Mouse (Mus musculus) neural tube, embryonic 12.5 days (tissue): ENCODE results near the gene Fubp1. TPM values are rescaled to one million over a fixed set of nuclear protein-coding genes. Genes with fewer than 3 reads are reported as not detected.
A peak's percentile ranks its signal among the peaks of the same experiment; 100 is the strongest.
"Not testable (repeated sequence)": the region's sequence is repeated elsewhere in the genome, so short reads cannot be mapped to it uniquely, and the experiment has no call there.

Experiments used
- ATAC-seq: fragments of 200-750 bp; cut with Nextera tagmentation; 2 replicates; pipeline ENCODE4 v1.8.0; 2017; ENCODE audit warnings: low read depth, mild to moderate bottlenecking, moderate TSS enrichment, moderate library complexity; ENCODE audit not compliant: low FRiP score
- H3K27ac ChIP-seq: fragments of 300-500 bp; sonication (generic); 2 replicates; pipeline ENCODE4 v1.5.1; 2016
- H3K27me3 ChIP-seq: fragments of 300-500 bp; sonication (generic); replicated peaks from 2 replicates; pipeline ENCODE4 v1.6.1; 2016; ENCODE audit warnings: mild to moderate bottlenecking
- H3K36me3 ChIP-seq: fragments of 300-500 bp; sonication (generic); 2 replicates; pipeline ENCODE4 v1.6.1; 2016; ENCODE audit warnings: mild to moderate bottlenecking
- H3K4me1 ChIP-seq: fragments of 300-500 bp; sonication (generic); 2 replicates; pipeline ENCODE4 v1.6.1; 2016
- H3K4me2 ChIP-seq: fragments of 300-500 bp; sonication (generic); replicated peaks from 2 replicates; pipeline ENCODE4 v1.6.1; 2016; ENCODE audit warnings: mild to moderate bottlenecking
- H3K4me3 ChIP-seq: fragments of 300-500 bp; sonication (generic); 2 replicates; pipeline ENCODE4 v1.5.1; 2016
- H3K9ac ChIP-seq: fragments of 300-500 bp; sonication (generic); 2 replicates; pipeline ENCODE4 v1.6.1; 2016; ENCODE audit warnings: mild to moderate bottlenecking
- H3K9me3 ChIP-seq: fragments of 300-500 bp; sonication (generic); 2 replicates; pipeline ENCODE4 v1.6.1; 2016; ENCODE audit warnings: mild to moderate bottlenecking
- WGBS: fragments of 180-500 bp; shearing (Covaris S2); methylation state at CpG from one replicate; pipeline ENCODE4 v1.1.7; 2016; 5-methylcytosine and 5-hydroxymethylcytosine counted together
- polyA plus RNA-seq: library from polyadenylated mRNA; unstranded; fragments of >200 nt; fragmentation: Nextera tagmentation; extraction: Ambion mirVana; gene quantifications from 2 replicates; pipeline ENCODE4 v1.2.1, GENCODE M21; 2016

Gene Fubp1
- polyA plus RNA-seq, 1 experiment from 2014 or later = 337 TPM

DNA sequence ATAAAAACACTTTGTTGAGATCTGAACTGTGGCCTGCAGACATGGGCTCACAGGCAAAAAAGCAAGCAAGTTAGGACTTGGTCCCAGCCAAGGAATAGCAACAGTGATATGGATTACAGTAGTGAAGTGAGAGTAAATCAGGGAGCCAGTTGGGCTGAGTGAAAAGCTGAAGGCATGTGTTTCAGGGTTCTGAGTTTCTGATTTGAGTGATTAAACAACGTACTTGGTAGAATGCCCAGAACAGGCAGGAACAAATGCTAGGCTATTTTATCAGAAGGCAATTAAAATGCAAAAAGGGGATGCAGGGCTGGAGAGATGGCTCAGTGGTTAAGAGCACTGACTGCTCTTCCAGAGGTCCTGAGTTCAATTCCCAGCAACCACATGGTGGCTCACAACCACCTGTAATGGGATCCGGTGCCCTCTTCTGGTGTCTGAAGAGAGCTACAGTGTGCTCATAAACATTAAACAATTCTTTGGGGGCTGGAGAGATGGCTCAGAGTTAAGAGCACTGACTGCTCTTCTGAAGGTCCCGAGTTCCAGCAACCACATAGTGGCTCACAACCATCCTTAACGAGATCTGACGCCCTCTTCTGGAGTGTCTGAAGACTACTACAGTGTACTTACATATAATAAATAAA, 35.2 kb downstream of the Fubp1 start:
- Histone ChIP-seq H3K4me2 (no peak overlapping the region), H3K36me3 (no peaks in the 10 kb centered on the region), H3K4me1 (no peaks in the 10 kb centered on the region), H3K27ac (no peak overlapping the region), H3K9me3 (no peaks in the 10 kb centered on the region), H3K4me3 (no peak overlapping the region), H3K27me3 (no peaks in the 10 kb centered on the region), H3K9ac (no peak overlapping the region)
- ATAC-seq = no peak
- WGBS = 75% methylated on average over 5 of the region's 5 CpGs

DNA sequence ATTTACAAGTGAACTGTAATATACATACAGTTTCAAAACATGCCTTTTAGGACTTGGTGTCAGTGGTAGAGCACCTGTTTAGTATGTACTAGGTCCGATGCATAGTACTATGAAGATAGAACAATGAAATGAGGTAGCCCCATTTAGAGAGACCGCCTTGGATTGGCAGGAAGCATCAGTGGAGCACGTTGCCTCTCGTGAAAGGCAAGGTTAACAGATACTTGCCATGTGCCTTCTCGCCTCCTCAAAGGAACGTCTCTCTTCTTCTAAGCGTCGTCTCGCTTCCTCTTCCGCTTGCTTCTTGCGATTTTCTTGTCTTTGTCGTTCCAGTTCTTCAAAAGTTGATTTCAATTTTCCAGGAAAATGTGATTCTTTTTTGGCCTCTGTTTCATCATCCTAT, 37.5 kb downstream of the Fubp1 start:
- Histone ChIP-seq H3K36me3 (no peaks in the 10 kb centered on the region), H3K4me3 (no peak overlapping the region), H3K9me3 (no peaks in the 10 kb centered on the region), H3K27me3 (no peaks in the 10 kb centered on the region), H3K4me2 (no peak overlapping the region), H3K9ac (no peak overlapping the region), H3K27ac (no peak overlapping the region), H3K4me1 (no peaks in the 10 kb centered on the region)
- no peak for ATAC-seq
- WGBS = 93% methylated on average over 12 of the region's 12 CpGs

GRCm38 (mm10) chr3:152250487-152250886, 40.3 kb downstream of the Fubp1 start:
- no peaks in the 10 kb centered on the region for H3K9me3 ChIP-seq
- 94% methylated on average over 1 of the region's 1 CpGs for WGBS
- H3K27me3 ChIP-seq = no peaks in the 10 kb centered on the region
- no peak for ATAC-seq
- no peak overlapping the region for H3K27ac ChIP-seq
- H3K9ac ChIP-seq = no peak overlapping the region
- no peak overlapping the region for H3K4me3 ChIP-seq
- H3K4me1 ChIP-seq = no peaks in the 10 kb centered on the region
- H3K4me2 ChIP-seq = no peak overlapping the region
- H3K36me3 ChIP-seq = no peaks in the 10 kb centered on the region

DNA sequence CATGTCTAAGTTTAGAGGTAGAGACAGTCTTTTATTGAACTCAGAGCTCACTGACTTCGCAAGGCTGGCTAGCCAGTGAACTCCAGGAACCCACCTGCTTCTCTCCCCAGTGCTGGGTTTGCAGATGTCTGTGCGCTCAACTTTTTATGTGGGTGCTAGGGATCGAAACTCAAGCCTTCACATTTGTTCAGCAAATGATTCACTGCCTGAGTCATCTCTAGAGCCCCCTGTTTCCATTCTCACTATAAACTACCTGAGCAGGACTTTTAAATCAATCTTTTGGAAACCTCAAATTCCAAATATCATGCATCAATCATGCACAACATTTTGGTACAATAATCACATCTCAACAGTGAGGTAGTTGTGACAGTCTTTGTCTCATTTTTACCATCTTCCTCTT, 47.3 kb downstream of the Fubp1 start:
- Histone ChIP-seq H3K4me1 (peaks cover 7% of the 10 kb centered on the region), H3K27ac (no peak overlapping the region), H3K36me3 (no peaks in the 10 kb centered on the region), H3K9ac (no peak overlapping the region), H3K4me3 (no peak overlapping the region), H3K9me3 (no peaks in the 10 kb centered on the region), H3K27me3 (no peaks in the 10 kb centered on the region), H3K4me2 (no peak overlapping the region)
- 87% methylated on average over 3 of the region's 3 CpGs for WGBS
- ATAC-seq = no peak

- WGBS = 49% methylated on average over 8 of the region's 9 CpGs
- H3K9ac ChIP-seq, H3K9me3 ChIP-seq, H3K4me1 ChIP-seq, H3K27me3 ChIP-seq, H3K4me3 ChIP-seq, H3K27ac ChIP-seq, H3K4me2 ChIP-seq, H3K36me3 ChIP-seq: not testable (repeated sequence)
- ATAC-seq = peak; percentile 60
These were observed 49.2 kb downstream of the Fubp1 start for GRCm38 (mm10) chr3:152259409-152259808.

DNA sequence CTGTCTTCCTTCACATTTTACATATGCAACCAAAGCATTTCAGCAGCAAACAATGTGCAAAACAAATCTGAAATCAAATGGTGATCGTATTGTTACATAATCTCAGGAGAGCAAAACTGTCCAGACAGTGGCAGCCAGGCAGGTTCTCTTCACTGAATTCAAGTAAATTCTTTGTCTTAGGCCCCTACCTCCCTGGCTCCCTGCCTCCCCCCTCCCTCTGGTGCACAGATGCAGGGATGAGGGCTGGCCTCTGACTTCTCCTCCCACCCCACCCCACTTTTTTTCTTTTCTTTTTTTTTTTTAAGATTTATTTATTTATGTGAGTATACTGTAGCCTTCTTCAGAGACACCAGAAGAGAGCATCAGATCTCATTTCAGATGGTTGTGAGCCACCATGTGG, 50.1 kb downstream of the Fubp1 start:
- 98% methylated on average over 1 of the region's 1 CpGs for WGBS

GRCm38 (mm10) chr3:152261436-152261835, 51.2 kb downstream of the Fubp1 start:
- H3K9me3 ChIP-seq = no peaks in the 10 kb centered on the region
- H3K27ac ChIP-seq = no peak overlapping the region
- no peak overlapping the region for H3K4me3 ChIP-seq
- 43% methylated on average over 8 of the region's 8 CpGs for WGBS
- ATAC-seq = no peak
- no peaks in the 10 kb centered on the region for H3K36me3 ChIP-seq
- no peak overlapping the region for H3K4me2 ChIP-seq
- no peak overlapping the region for H3K9ac ChIP-seq
- H3K27me3 ChIP-seq = peaks cover 13% of the 10 kb centered on the region
- peaks cover 24% of the 10 kb centered on the region for H3K4me1 ChIP-seq

More for the DNA sequence above, 50.1 kb downstream of the Fubp1 start:
- Histone ChIP-seq H3K4me3 (no peak overlapping the region), H3K27ac (no peak overlapping the region), H3K4me2 (no peak overlapping the region), H3K9me3 (no peaks in the 10 kb centered on the region), H3K9ac (no peak overlapping the region), H3K36me3 (no peaks in the 10 kb centered on the region), H3K4me1 (peaks cover 13% of the 10 kb centered on the region), H3K27me3 (peaks cover 5% of the 10 kb centered on the region; the same call in 1 of the 2 replicates)
- no peak for ATAC-seq

DNA sequence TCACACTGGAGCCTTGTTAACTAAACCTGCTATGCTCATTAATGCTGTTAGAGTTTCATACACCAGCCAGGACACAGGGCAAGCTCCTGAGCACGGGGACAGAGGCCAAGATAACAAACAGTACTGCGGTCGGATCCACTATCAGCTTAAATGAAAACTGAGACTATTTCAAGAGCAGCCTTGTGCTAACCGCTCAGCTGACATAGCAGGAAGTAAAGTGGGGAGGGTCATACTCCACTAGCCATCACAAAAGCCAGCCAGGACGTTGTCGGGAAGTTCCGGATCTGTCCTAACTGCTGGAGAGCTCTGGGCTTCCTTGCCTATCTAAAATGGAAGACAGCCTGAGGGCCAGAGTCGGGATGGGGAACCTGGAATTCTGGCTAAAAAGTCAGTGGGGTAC, 51.7 kb downstream of the Fubp1 start:
- no peak overlapping the region for H3K4me3 ChIP-seq
- 36% methylated on average over 8 of the region's 8 CpGs for WGBS
- no peaks in the 10 kb centered on the region for H3K9me3 ChIP-seq
- H3K27ac ChIP-seq = no peak overlapping the region
- peaks cover 24% of the 10 kb centered on the region for H3K4me1 ChIP-seq
- no peaks in the 10 kb centered on the region for H3K36me3 ChIP-seq
- H3K27me3 ChIP-seq = peaks cover 15% of the 10 kb centered on the region
- no peak overlapping the region for H3K4me2 ChIP-seq
- no peak for ATAC-seq
- no peak overlapping the region for H3K9ac ChIP-seq

DNA sequence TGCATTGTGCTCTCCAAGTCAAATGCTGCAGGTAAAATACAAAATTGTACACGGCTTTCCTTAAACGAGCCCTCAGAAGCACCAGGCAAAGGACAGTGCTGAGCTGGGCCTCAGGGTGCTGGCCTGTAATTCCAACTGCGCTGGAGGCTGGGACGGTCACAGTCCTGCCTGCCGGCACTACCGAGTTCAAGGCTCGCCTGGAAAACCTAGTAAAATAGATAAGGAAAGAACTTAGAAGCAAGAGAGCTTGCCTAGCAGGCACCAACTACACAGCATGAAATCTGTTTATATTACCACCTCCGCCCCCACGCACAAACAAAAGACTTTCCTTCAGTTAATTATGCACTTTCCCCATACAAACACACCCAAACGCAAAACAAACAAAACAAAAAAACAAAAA, 54.2 kb downstream of the Fubp1 start:
- no peak overlapping the region for H3K4me3 ChIP-seq
- peaks cover 24% of the 10 kb centered on the region for H3K4me1 ChIP-seq
- H3K4me2 ChIP-seq = peak overlapping the region; percentile 95; the same call in 1 of the 2 replicates
- H3K27ac ChIP-seq = no peak overlapping the region
- peaks cover 24% of the 10 kb centered on the region for H3K27me3 ChIP-seq
- no peaks in the 10 kb centered on the region for H3K9me3 ChIP-seq
- no peaks in the 10 kb centered on the region for H3K36me3 ChIP-seq
- WGBS = 30% methylated on average over 10 of the region's 10 CpGs
- H3K9ac ChIP-seq = no peak overlapping the region
- ATAC-seq = no peak

- peak overlapping the region; percentile 70; the same call in 1 of the 2 replicates for H3K9ac ChIP-seq
- H3K27ac ChIP-seq = no peak overlapping the region
- 14% methylated on average over 12 of the region's 12 CpGs for WGBS
- no peak overlapping the region for H3K4me3 ChIP-seq
- H3K36me3 ChIP-seq = no peaks in the 10 kb centered on the region
- peaks cover 24% of the 10 kb centered on the region for H3K27me3 ChIP-seq
- H3K9me3 ChIP-seq = no peaks in the 10 kb centered on the region
- peak overlapping the region; percentile 95 for H3K4me2 ChIP-seq
- H3K4me1 ChIP-seq = peaks cover 24% of the 10 kb centered on the region
- ATAC-seq = no peak
These were observed 54.6 kb downstream of the Fubp1 start for GRCm38 (mm10) chr3:152264830-152265229.

DNA sequence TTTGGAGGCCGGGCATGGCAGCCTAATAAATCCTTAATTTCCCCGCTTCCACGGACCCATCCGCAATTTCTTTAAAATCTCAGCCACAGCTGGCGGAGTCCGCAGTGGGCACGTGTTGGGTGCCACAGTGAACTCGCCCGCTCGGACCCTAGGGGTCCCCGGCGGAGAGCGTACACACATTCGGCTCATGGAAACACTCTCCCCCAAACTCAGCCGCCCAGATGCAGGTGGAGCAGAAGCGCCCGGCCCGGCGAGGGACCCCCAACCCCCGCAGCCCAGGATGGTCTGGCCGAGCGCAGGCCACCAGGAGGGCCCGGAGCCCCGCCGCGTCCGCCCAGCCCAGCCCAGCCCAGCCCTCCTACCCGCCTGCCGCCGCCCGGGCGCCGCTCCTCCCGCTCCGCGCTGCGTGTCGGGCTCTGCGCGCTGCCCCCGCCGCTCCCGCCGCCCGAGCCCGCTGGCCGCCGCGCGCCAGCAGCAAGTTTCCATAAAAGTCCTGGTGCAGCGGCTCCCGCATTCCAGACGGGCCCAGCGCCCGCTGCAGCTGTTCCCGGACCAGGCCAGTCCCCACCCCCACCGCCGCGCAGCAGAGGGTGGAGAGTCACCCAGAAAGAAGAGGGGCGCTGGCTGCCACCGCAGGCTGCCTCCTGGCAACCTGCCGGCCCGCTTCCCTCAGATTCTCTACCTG, 55.3 kb downstream of the Fubp1 start:
- Histone ChIP-seq H3K4me3 (peak overlapping the region; percentile 51), H3K27me3 (peaks cover 24% of the 10 kb centered on the region), H3K36me3 (no peaks in the 10 kb centered on the region), H3K27ac (no peak overlapping the region), H3K9me3 (no peaks in the 10 kb centered on the region), H3K9ac (peak overlapping the region; percentile 70), H3K4me2 (peak overlapping the region; percentile 95), H3K4me1 (peaks cover 24% of the 10 kb centered on the region)
- under 1% methylated on average over 61 of the region's 63 CpGs for WGBS
- peak; percentile 89 for ATAC-seq

DNA sequence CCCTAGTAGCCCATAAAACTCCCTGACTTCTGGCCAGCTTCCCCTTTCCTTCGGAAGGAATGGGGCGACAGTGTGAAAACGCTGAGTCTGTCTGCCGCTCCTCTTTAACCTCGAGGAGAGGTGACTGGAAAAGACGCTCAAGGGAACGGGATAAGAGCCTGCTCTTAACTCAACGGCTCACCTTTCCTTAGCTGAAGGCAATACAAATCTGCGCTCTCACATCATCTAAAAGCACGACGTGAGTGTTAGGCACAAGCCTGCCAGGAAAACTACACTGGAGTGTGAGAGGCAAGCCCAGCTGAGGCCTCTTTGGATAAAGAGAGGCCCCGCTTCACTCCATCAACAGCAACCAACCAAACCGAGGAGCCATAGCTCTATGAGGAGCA, 55.8 kb downstream of the Fubp1 start, which contains the start of gene Nexn:
Gene Nexn, minus strand, starts transcription at position 315 of the 386 bp plus-strand sequence.
- Histone ChIP-seq H3K27me3 (peaks cover 24% of the 10 kb centered on the region), H3K9me3 (no peaks in the 10 kb centered on the region), H3K36me3 (no peaks in the 10 kb centered on the region), H3K27ac (no peak within 1 kb of the TSS), H3K4me2 (peak within 1 kb of the TSS; percentile 95), H3K9ac (peak within 1 kb of the TSS; percentile 70), H3K4me1 (peaks cover 24% of the 10 kb centered on the region), H3K4me3 (peak within 1 kb of the TSS; percentile 51)
- peak; percentile 35 for ATAC-seq
- 3% methylated on average over 13 of the region's 13 CpGs for WGBS

- 94% methylated on average over 14 of the region's 14 CpGs for WGBS
- Histone ChIP-seq H3K36me3 (no peaks in the 10 kb centered on the region), H3K4me2 (no peak overlapping the region), H3K27me3 (peaks cover 24% of the 10 kb centered on the region), H3K4me3 (no peak overlapping the region), H3K9me3 (no peaks in the 10 kb centered on the region), H3K27ac (no peak overlapping the region), H3K9ac (no peak overlapping the region), H3K4me1 (peaks cover 17% of the 10 kb centered on the region)
- ATAC-seq = no peak
These were observed 57.9 kb downstream of the Fubp1 start for GRCm38 (mm10) chr3:152268099-152268498.
